Mouse (Mus musculus) cerebellum, postnatal 14 days (tissue): ENCODE measurements around the gene Tinf2.

Source experiments
- DNase-seq, 2 experiments: peaks; one replicate each; pipeline ENCODE4 v3.0.0; 2021; ENCODE audit warnings: mixed read lengths in 2 of 2

Gene Tinf2

GRCm38 (mm10) chr14:55634874-55635522 lies 46.6 kb downstream of the Tinf2 start:
- DNase-seq: peak; percentile 75 to 86

- DNase-seq: peak; percentile 37 to 68
These were observed 52.3 kb downstream of the Tinf2 start for GRCm38 (mm10) chr14:55629312-55629711.

- no peak for DNase-seq
These were observed 53.4 kb downstream of the Tinf2 start for GRCm38 (mm10) chr14:55628077-55628827.
